Mouse (Mus musculus): ENCODE measurements around the gene Ccpg1.

DNA sequence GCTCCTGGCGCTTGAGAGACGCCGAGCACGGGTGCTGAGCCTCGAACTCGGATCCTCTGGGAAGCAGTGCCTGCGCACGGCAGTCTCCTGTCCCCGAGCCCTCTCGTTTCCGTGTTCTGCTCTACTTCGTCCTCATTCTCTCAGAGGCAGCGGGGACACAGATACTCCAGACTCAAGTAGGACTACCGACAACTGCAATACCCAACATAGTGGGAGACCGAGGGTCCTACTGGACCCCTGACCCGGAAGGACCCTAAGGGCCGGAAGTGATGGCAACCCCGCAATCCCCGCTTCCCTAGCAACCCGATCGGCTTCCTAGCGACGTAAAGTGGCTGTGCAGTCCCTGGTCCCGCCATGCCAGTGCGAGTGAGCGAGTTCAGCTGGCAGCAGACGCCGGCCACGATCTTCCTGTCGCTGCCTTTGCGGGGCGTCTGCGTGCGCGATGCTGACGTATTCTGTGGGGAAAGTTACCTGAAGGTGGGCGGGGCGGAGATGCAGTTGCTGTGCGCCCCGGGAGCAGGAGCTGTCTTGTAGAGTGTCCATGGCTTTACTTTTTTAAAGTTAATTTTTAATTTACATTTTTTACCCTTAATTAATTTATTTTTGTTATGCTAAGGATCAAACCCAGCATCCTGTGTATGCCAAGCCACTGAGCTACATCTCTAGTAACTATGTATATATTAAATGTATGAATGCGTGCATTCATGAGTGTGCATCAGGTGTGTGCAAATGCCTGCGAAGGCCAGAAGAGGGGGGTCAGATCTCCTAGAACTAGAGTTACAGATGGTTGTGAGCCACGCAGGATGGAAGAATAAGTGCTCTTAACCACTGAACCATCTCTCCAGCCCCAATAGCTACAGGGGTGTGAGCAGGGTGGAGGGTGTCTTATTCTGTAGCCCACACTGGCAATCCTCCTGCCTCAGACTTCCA lies 26.4 kb upstream of the Ccpg1 start, which contains the start of the genes Dyx1c1 and Gm44503:
- TF ChIP-seq CTCF (IDR thresholded peaks at IDR 0.05; ENCODE audit: low read depth) (peak; percentile 18), EP300 (optimal IDR thresholded peaks at IDR 0.05) (no peak)
